10 mouse cellular contexts compared by ENCODE assay signal in genomic region chr3:147749939-147750841, GRCm38 (mm10).
DNase-seq lines count a peak whose midpoint lies in the region; ATAC-seq and TF ChIP-seq lines count a peak whose summit lies in the region.
"Had no signal": no experiment of that assay in that cellular context is flagged by ENCODE, and none has a peak within 500 bp of the region (broad histone marks: within the 10 kb centered on the region; RNA-seq: fewer than 3 reads in every experiment).

No protein-coding gene starts in this region.

- no peak for TF ChIP-seq POLR2A in thymus, adult 2 months (IDR thresholded peaks at IDR 0.05; ENCODE audit: control insufficient read depth, extremely low read depth, insufficient read depth, low read length, poor library complexity)

- H3K4me1 ChIP-seq in forebrain, embryonic 14.5 days (ENCODE audit: control insufficient read depth, insufficient read depth, low read length) = peaks cover 6% of the 10 kb centered on the region; the same call in 1 of the 2 replicates
- no peaks in the 10 kb centered on the region for H3K4me1 ChIP-seq in thymus, adult 2 months (replicated peaks; ENCODE audit: control insufficient read depth, insufficient read depth, low read length)

- 8% methylated on average over 12 of the region's 12 CpGs for WGBS in forebrain, embryonic 14.5 days
- WGBS in thymus, adult 2 months = 90% methylated on average over 12 of the region's 12 CpGs

- H3K4me3 ChIP-seq in forebrain, embryonic 14.5 days (ENCODE audit: low read depth, low read length) = no peak overlapping the region
- H3K4me3 ChIP-seq in thymus, adult 2 months (ENCODE audit: control insufficient read depth, insufficient read depth, low read length) = no peak overlapping the region
- H3K4me3 ChIP-seq: neural tube, embryonic 15.5 days had no signal

- H3K9ac ChIP-seq in forebrain, embryonic 14.5 days (ENCODE audit: low read length) = no peak overlapping the region
- H3K9ac ChIP-seq: neural tube, embryonic 15.5 days had no signal

- DNase-seq in heart, postnatal 4 days = peak; percentile 24
- no peak for DNase-seq in heart, postnatal 36 days
- peak; percentile 3 for DNase-seq in lung, postnatal 10 days
- no peak for DNase-seq in lung, postnatal 14 days
- DNase-seq in forebrain, embryonic 14.5 days (ENCODE audit: low spot score) = peak; percentile 72
- peak; percentile 58 for DNase-seq in retina, embryonic 14.5 days (ENCODE audit: low spot score)
- DNase-seq in thymus, adult 2 months = no peak
- DNase-seq: kidney, adult 8-10 months; thymus, postnatal 25 days had no signal

- H3K27ac ChIP-seq in forebrain, embryonic 14.5 days (ENCODE audit: low read depth, low read length) = peak overlapping the region; percentile 33; the same call in 1 of the 2 replicates
- no peak overlapping the region for H3K27ac ChIP-seq in thymus, adult 2 months (ENCODE audit: control insufficient read depth, insufficient read depth, low read length)
- H3K27ac ChIP-seq: neural tube, embryonic 15.5 days had no signal

- H3K27me3 ChIP-seq in forebrain, embryonic 14.5 days (replicated peaks; ENCODE audit: control insufficient read depth, insufficient read depth, low read length) = no peaks in the 10 kb centered on the region
- no peaks in the 10 kb centered on the region for H3K27me3 ChIP-seq in thymus, adult 2 months (ENCODE audit: control insufficient read depth, insufficient read depth, low read length)
- H3K27me3 ChIP-seq: neural tube, embryonic 15.5 days had no signal

- no peak for TF ChIP-seq CTCF in thymus, adult 2 months (IDR thresholded peaks at IDR 0.05; ENCODE audit: borderline replicate concordance, control insufficient read depth, extremely low read depth, insufficient read depth, low read length, poor library complexity)

- peak; percentile 76 for ATAC-seq in forebrain, embryonic 14.5 days

- H3K36me3 ChIP-seq in forebrain, embryonic 14.5 days (ENCODE audit: control insufficient read depth, insufficient read depth, low read length) = no peaks in the 10 kb centered on the region
- H3K36me3 ChIP-seq in thymus, adult 2 months (ENCODE audit: control insufficient read depth, insufficient read depth, low read length) = no peaks in the 10 kb centered on the region
- H3K36me3 ChIP-seq: neural tube, embryonic 15.5 days had no signal

- H3K9me3 ChIP-seq in forebrain, embryonic 14.5 days (replicated peaks; ENCODE audit: control insufficient read depth, low read length) = no peaks in the 10 kb centered on the region
- H3K9me3 ChIP-seq: neural tube, embryonic 15.5 days had no signal

- H3K4me2 ChIP-seq in forebrain, embryonic 14.5 days (ENCODE audit: low read length) = peak overlapping the region; percentile 2; the same call in 1 of the 2 replicates
- H3K4me2 ChIP-seq: neural tube, embryonic 15.5 days had no signal

- intact Hi-C loops in heart, postnatal 36 days (cut with DNase I) = no loop called here

Comparison
In these comparisons a context has a peak if more than half of its experiments do, and no peak if none do; other contexts are left out.
1. DNase-seq: peak in heart, postnatal 4 days (single experiment), lung, postnatal 10 days (single experiment), forebrain, embryonic 14.5 days (single experiment) and retina, embryonic 14.5 days (single experiment); none in heart, postnatal 36 days (0 of 2), lung, postnatal 14 days (single experiment) and thymus, adult 2 months (single experiment).